Mouse (Mus musculus): ENCODE results near the gene Serpini1.
A peak's percentile ranks its signal among the peaks of the same experiment; 100 is the strongest.

Gene Serpini1

DNA sequence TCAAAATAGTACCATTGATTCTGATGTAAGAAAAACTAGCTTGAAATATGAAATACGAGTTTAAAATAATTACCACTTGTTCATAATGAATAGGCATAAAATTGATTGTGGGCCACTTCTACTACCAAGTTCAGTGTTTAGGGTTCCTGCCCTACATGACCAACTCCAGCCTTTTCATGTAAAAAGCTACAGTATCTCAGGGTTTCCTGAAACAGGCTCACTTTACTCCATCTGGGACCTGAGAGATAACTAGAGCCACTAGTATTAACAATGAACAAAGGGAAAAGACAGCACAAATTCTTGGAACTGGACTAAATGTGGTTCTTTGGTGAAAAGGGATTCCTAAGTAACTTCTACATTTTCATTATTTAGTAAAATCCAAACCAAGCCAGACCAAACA lies 13.1 kb upstream of the Serpini1 start:
- Histone ChIP-seq H3K36me3 (ENCODE audit: insufficient read depth, low read length) (peaks cover 20% of the 10 kb centered on the region), H3K9me3 (ENCODE audit: low read length) (no peaks in the 10 kb centered on the region), H3K27me3 (ENCODE audit: insufficient read depth, low read length) (no peaks in the 10 kb centered on the region), H3K4me3 (replicated peaks; ENCODE audit: low read length) (no peak overlapping the region), H3K4me1 (replicated peaks; ENCODE audit: low read depth, low read length) (peaks cover 10% of the 10 kb centered on the region)
- no peak for TF ChIP-seq POU5F1 (IDR thresholded peaks at IDR 0.05; ENCODE audit: borderline replicate concordance, low read length)
- TF ChIP-seq CTCF (conservative IDR thresholded peaks at IDR 0.05; ENCODE audit: low read length): no peak
- TF ChIP-seq NANOG (IDR thresholded peaks at IDR 0.05; ENCODE audit: borderline replicate concordance, low read length): no peak

DNA sequence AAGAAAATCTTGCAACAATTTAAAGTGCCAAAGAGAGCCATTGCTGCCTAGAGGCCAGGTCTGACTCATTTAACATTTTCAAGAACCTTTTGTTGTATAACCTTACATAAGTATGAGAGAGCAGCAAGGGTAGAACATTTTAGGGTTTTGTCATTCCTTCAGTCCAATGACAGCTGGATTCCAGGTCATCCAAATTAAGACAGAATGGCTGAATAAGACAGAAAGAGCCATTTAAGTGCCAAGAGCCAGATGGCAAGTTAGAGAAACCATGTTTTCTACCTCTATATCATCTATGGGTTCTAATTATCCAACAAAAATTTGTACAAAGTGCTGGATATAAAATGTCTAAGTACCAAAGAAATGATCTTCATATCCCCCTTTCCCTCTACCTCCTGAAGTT lies 6.1 kb upstream of the Serpini1 start:
- Histone ChIP-seq H3K27me3 (ENCODE audit: insufficient read depth, low read length) (no peaks in the 10 kb centered on the region), H3K4me3 (replicated peaks; ENCODE audit: low read length) (no peak overlapping the region), H3K36me3 (ENCODE audit: insufficient read depth, low read length) (no peaks in the 10 kb centered on the region), H3K4me1 (replicated peaks; ENCODE audit: low read depth, low read length) (peaks cover 29% of the 10 kb centered on the region), H3K9me3 (ENCODE audit: low read length) (no peaks in the 10 kb centered on the region)
- TF ChIP-seq NANOG (IDR thresholded peaks at IDR 0.05; ENCODE audit: borderline replicate concordance, low read length): no peak
- no peak for TF ChIP-seq CTCF (conservative IDR thresholded peaks at IDR 0.05; ENCODE audit: low read length)
- TF ChIP-seq POU5F1 (IDR thresholded peaks at IDR 0.05; ENCODE audit: borderline replicate concordance, low read length): no peak

DNA sequence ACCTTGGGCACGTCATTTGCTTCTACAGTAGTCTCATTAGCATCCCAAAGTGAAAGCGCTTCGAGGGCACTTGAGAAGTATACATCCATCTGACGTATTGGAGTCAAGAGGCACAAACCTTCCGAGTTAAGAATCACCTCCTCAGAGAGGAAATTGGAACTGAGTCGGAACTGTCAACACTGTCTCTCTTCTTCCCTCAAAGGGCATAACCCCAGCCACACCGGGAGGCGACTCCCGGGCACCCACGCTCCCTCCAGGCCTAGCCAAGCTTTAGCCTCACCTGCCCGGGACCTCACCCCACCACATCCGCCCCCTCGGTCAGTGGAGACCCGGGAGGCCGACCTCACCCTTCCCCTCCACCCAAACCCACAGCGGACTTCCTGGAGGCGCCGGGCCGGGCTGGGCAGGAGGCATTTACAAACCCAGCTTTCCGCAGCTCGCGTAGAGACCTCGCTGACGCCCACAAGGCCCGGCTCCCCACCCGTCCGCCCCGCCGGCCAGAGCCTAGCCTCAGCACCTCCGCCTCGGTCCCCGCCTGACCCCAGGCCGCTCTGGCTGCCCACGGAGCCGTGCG lies 1.1 kb upstream of the Serpini1 start:
- TF ChIP-seq POU5F1 (IDR thresholded peaks at IDR 0.05; ENCODE audit: borderline replicate concordance, low read length): no peak
- TF ChIP-seq CTCF (conservative IDR thresholded peaks at IDR 0.05; ENCODE audit: low read length): no peak
- H3K4me3 ChIP-seq (replicated peaks; ENCODE audit: low read length): peak overlapping the region; percentile 96
- no peaks in the 10 kb centered on the region for H3K27me3 ChIP-seq (ENCODE audit: insufficient read depth, low read length)
- H3K9me3 ChIP-seq (ENCODE audit: low read length): no peaks in the 10 kb centered on the region
- H3K36me3 ChIP-seq (ENCODE audit: insufficient read depth, low read length): no peaks in the 10 kb centered on the region
- H3K4me1 ChIP-seq (replicated peaks; ENCODE audit: low read depth, low read length): peaks cover 36% of the 10 kb centered on the region

DNA sequence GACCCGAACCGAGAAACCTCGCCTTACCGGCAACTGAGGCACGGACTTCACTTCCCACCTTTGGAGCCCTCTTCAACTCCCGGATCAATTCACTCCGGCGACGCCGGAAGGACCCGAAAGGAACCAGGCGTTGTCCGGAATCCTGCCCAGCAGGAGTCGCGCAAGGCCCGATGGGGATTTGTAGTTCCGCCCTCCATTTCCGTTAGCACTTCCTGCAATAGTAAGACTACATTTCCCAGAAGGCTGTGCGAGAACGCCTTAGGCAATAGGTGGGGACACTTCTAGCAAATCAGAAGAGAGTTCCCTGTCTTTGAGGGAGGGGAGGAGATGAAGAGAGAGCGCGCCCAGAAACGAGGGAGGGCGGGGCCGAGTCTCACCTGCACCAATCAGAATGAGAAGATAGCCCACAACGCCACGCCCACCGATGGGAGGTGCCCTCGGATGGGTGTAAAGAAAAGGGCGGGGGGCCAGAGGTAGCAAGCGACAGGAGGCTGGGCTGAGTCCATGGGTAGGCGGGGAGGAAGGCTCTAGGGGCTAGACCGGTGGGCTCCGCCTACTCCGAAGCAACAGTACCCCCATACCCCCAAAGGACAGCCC lies 554 bp upstream of the Serpini1 start, which contains the start of gene Pdcd10:
Gene Pdcd10, minus strand, starts transcription at position 162 of the 597 bp plus-strand sequence.
- Histone ChIP-seq H3K9me3 (ENCODE audit: low read length) (no peaks in the 10 kb centered on the region), H3K36me3 (ENCODE audit: insufficient read depth, low read length) (no peaks in the 10 kb centered on the region), H3K4me3 (replicated peaks; ENCODE audit: low read length) (peak within 1 kb of the TSS; percentile 96), H3K4me1 (replicated peaks; ENCODE audit: low read depth, low read length) (peaks cover 30% of the 10 kb centered on the region), H3K27me3 (ENCODE audit: insufficient read depth, low read length) (no peaks in the 10 kb centered on the region)
- TF ChIP-seq NANOG (IDR thresholded peaks at IDR 0.05; ENCODE audit: borderline replicate concordance, low read length) (no peak), CTCF (conservative IDR thresholded peaks at IDR 0.05; ENCODE audit: low read length) (no peak), POU5F1 (IDR thresholded peaks at IDR 0.05; ENCODE audit: borderline replicate concordance, low read length) (no peak)

DNA sequence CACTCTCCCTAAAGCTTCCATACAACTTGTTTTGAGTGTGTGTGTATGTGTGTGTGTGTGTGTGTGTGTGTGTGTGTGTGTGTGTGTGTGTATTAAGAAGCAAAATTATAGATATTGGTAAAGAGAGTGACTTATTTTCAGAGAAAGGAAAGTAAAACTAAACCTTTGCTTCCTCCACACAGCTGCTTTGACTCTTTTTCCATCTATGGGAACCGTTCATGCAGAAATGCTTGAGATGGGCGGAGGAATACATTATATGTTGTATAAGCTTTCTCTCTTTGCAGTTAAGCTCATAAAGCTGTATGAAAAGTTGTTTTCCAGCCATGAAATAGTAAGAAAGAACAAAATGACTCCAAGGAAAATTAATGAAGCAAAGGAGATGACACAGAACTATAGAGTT lies 16.7 kb downstream of the Serpini1 start:
- H3K4me1 ChIP-seq (replicated peaks; ENCODE audit: low read depth, low read length): no peaks in the 10 kb centered on the region
- no peaks in the 10 kb centered on the region for H3K27me3 ChIP-seq (ENCODE audit: insufficient read depth, low read length)
- H3K36me3 ChIP-seq (ENCODE audit: insufficient read depth, low read length): no peaks in the 10 kb centered on the region
- TF ChIP-seq POU5F1 (IDR thresholded peaks at IDR 0.05; ENCODE audit: borderline replicate concordance, low read length) (no peak), NANOG (IDR thresholded peaks at IDR 0.05; ENCODE audit: borderline replicate concordance, low read length) (no peak), CTCF (conservative IDR thresholded peaks at IDR 0.05; ENCODE audit: low read length) (no peak)
- H3K9me3 ChIP-seq (ENCODE audit: low read length): no peaks in the 10 kb centered on the region
- no peak overlapping the region for H3K4me3 ChIP-seq (replicated peaks; ENCODE audit: low read length)

DNA sequence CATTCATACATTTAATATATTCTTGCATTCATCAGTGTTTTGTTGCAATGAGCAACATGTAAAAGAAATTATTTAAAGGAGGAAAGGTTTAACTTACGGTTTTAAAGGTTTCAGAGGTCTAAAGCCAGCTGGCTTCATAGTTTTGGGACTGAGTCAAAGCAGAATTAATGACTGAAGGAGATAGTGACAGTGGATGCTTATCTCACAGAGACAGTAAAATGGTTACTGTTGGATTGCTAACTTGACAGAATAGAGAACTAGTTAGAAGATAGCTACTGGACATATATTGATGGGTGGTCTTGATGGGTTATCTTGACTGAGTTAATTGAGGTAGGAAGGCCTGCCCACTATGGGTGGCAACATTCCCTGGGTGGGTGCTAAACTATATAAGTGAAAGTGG lies 18.2 kb downstream of the Serpini1 start:
- Histone ChIP-seq H3K27me3 (ENCODE audit: insufficient read depth, low read length) (no peaks in the 10 kb centered on the region), H3K9me3 (ENCODE audit: low read length) (no peaks in the 10 kb centered on the region), H3K36me3 (ENCODE audit: insufficient read depth, low read length) (no peaks in the 10 kb centered on the region), H3K4me1 (replicated peaks; ENCODE audit: low read depth, low read length) (no peaks in the 10 kb centered on the region), H3K4me3 (replicated peaks; ENCODE audit: low read length) (no peak overlapping the region)
- no peak for TF ChIP-seq CTCF (conservative IDR thresholded peaks at IDR 0.05; ENCODE audit: low read length)
- TF ChIP-seq NANOG (IDR thresholded peaks at IDR 0.05; ENCODE audit: borderline replicate concordance, low read length): no peak
- no peak for TF ChIP-seq POU5F1 (IDR thresholded peaks at IDR 0.05; ENCODE audit: borderline replicate concordance, low read length)

DNA sequence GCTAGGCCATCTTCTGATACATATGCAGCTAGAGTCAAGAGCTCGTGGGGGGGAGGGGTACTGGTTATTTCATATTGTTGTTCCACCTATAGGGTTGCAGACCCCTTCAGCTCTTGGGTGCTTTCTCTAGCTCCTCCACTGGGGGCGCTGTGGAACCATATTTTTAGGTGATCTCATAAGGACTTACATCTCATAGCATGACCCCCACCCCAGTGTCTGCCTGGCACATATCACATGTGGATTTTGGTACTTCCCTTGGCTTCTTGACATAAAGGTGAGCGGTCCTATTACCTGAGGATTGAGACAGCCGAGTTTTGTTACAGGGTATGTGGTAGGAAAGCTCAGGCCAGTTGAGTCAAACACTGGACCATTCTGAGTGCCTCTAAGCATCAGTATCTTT lies 22.0 kb downstream of the Serpini1 start:
- no peaks in the 10 kb centered on the region for H3K36me3 ChIP-seq (ENCODE audit: insufficient read depth, low read length)
- H3K27me3 ChIP-seq (ENCODE audit: insufficient read depth, low read length): no peaks in the 10 kb centered on the region
- no peaks in the 10 kb centered on the region for H3K4me1 ChIP-seq (replicated peaks; ENCODE audit: low read depth, low read length)
- TF ChIP-seq POU5F1 (IDR thresholded peaks at IDR 0.05; ENCODE audit: borderline replicate concordance, low read length): no peak
- peak; percentile 56 for TF ChIP-seq CTCF (conservative IDR thresholded peaks at IDR 0.05; ENCODE audit: low read length)
- no peak overlapping the region for H3K4me3 ChIP-seq (replicated peaks; ENCODE audit: low read length)
- no peaks in the 10 kb centered on the region for H3K9me3 ChIP-seq (ENCODE audit: low read length)

- no peaks in the 10 kb centered on the region for H3K27me3 ChIP-seq (ENCODE audit: insufficient read depth, low read length)
- no peak overlapping the region for H3K4me3 ChIP-seq (replicated peaks; ENCODE audit: low read length)
- no peaks in the 10 kb centered on the region for H3K36me3 ChIP-seq (ENCODE audit: insufficient read depth, low read length)
- no peak for TF ChIP-seq POU5F1 (IDR thresholded peaks at IDR 0.05; ENCODE audit: borderline replicate concordance, low read length)
- no peak for TF ChIP-seq NANOG (IDR thresholded peaks at IDR 0.05; ENCODE audit: borderline replicate concordance, low read length)
- no peak for TF ChIP-seq CTCF (conservative IDR thresholded peaks at IDR 0.05; ENCODE audit: low read length)
- no peaks in the 10 kb centered on the region for H3K9me3 ChIP-seq (ENCODE audit: low read length)
- H3K4me1 ChIP-seq (replicated peaks; ENCODE audit: low read depth, low read length): no peaks in the 10 kb centered on the region
Observed at GRCm38 (mm10) chr3:75583293-75583692, 25.9 kb downstream of the Serpini1 start.

- Histone ChIP-seq H3K36me3 (ENCODE audit: insufficient read depth, low read length) (no peaks in the 10 kb centered on the region), H3K4me3 (replicated peaks; ENCODE audit: low read length) (no peak overlapping the region), H3K27me3 (ENCODE audit: insufficient read depth, low read length) (no peaks in the 10 kb centered on the region), H3K9me3 (ENCODE audit: low read length) (no peaks in the 10 kb centered on the region), H3K4me1 (replicated peaks; ENCODE audit: low read depth, low read length) (no peaks in the 10 kb centered on the region)
- TF ChIP-seq CTCF (conservative IDR thresholded peaks at IDR 0.05; ENCODE audit: low read length): no peak
Observed at GRCm38 (mm10) chr3:75584898-75585297, 27.6 kb downstream of the Serpini1 start.
